Mouse (Mus musculus): ENCODE measurements around the gene Hcfc1r1. TPM values are rescaled to one million over a fixed set of nuclear protein-coding genes. Genes with fewer than 3 reads are reported as not detected.

Hcfc1r1 gene
- polyA plus RNA-seq, 1 experiment from 2014 or later, result 93.1 TPM

DNA sequence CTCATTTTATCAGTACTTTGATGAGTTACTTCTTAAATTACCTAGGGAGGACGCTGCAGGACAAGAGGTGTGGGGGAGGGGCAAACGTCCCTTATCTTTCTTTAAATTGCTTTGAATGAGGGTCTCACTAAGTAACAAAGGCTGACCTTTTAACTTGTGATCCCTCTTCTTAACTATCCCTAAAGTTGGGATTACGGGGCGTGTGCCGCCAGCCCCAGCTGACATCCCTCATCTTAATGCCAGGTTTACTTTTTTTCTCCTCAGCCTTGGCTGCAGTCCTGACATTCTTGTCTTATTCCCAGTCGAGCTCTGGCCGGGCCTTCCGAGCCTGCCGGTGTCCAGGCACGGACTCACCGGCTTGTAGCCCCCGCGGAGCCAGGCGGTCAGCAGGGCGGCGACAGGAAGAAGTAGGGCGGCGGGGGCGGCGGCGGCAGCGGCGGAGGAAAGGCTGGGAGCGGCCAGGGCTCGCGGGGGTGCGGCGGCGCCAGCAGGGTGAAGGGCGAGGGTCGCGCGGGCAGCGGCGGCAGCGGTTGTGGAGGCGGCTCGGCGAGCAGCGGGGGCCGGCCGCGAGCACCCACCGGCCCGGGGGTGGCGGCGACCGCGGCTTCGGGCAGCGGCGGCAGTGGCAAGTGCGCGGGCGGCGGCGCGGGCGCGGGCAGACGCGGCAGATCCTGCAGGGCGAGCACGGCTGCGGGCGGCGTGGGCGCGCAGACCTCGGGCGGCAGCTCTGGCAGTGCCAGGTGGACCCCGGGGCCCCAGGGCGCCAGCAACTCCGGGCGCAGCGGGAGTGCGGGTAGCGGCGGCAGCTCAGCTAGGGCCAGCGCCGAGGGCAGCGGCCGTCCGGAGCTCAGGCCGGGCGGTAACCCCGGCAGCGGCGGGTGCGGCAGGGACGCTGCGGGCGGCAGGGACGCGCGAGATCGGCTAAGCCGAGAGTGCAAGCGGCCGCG is 26.0 kb downstream of the Hcfc1r1 start:
- H3K27ac ChIP-seq (ENCODE audit: low read length), result no peak overlapping the region
- no peaks in the 10 kb centered on the region for H3K36me3 ChIP-seq (ENCODE audit: control insufficient read depth, insufficient read depth, low read length)
- H3K4me2 ChIP-seq (ENCODE audit: low read depth, low read length), result peak overlapping the region; percentile 100
- peaks cover 10% of the 10 kb centered on the region; the same call in 1 of the 2 replicates for H3K27me3 ChIP-seq (ENCODE audit: control insufficient read depth, insufficient read depth, low read length)
- peaks cover 5% of the 10 kb centered on the region; the same call in 1 of the 2 replicates for H3K4me1 ChIP-seq (ENCODE audit: control insufficient read depth, insufficient read depth, low read length)
- no peaks in the 10 kb centered on the region for H3K9me3 ChIP-seq (replicated peaks; ENCODE audit: control insufficient read depth, low read length)
- peak overlapping the region; percentile 69 for H3K4me3 ChIP-seq (replicated peaks; ENCODE audit: low read length)
- peak; percentile 45; the same call in 1 of the 2 replicates for ATAC-seq (ENCODE audit: insufficient read depth, low FRiP score)
- H3K9ac ChIP-seq (ENCODE audit: low read length), result peak overlapping the region; percentile 68
- under 1% methylated on average over 99 of the region's 101 CpGs for WGBS

DNA sequence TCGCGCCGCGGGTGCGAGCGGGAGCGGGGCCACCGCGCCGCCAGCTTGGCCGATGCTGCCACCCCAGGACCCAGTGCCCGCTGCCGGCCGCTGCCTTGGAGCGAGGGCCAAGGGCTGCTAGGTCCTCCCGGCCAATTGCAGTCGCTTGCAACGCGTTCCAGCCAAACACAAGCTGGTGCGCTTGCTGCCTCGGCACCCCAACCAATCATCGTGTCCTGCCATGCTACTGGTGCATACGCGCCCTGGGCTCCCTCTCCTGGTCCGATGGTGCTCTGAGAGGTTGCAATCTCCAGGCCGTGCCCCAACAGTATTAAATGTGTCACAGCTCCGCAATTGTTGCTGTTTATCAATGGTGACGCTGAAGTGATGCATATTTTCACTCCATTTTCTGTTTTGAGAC is 26.7 kb downstream of the Hcfc1r1 start:
- H3K27ac ChIP-seq (ENCODE audit: low read length), result no peak overlapping the region
- ATAC-seq (ENCODE audit: insufficient read depth, low FRiP score), result peak; percentile 95
- H3K4me2 ChIP-seq (ENCODE audit: low read depth, low read length), result peak overlapping the region; percentile 100
- no peaks in the 10 kb centered on the region for H3K9me3 ChIP-seq (replicated peaks; ENCODE audit: control insufficient read depth, low read length)
- H3K36me3 ChIP-seq (ENCODE audit: control insufficient read depth, insufficient read depth, low read length), result no peaks in the 10 kb centered on the region
- peaks cover 10% of the 10 kb centered on the region; the same call in 1 of the 2 replicates for H3K27me3 ChIP-seq (ENCODE audit: control insufficient read depth, insufficient read depth, low read length)
- peaks cover 5% of the 10 kb centered on the region; the same call in 1 of the 2 replicates for H3K4me1 ChIP-seq (ENCODE audit: control insufficient read depth, insufficient read depth, low read length)
- under 1% methylated on average over 28 of the region's 28 CpGs for WGBS
- H3K9ac ChIP-seq (ENCODE audit: low read length), result peak overlapping the region; percentile 68
- peak overlapping the region; percentile 69 for H3K4me3 ChIP-seq (replicated peaks; ENCODE audit: low read length)

DNA sequence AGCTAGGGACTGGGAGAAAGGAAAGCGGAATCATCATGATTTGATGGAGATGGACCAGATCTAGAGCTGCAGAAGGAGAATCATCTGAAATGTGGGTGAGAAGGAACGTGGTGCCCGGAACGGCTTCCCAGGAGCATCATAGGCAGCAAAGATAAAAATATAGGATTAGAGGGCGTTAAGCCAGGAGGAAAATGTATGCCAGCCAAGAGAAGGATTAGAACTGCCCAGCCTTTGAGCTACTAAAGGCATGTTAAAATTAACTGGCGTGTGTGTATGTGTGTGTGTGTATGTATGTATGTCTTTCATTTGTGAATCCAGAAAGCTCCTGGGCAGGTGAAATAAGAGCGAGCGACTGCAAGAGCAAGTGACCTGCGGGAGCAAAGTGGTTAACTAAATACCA is 29.9 kb downstream of the Hcfc1r1 start:
- H3K27me3 ChIP-seq (ENCODE audit: control insufficient read depth, insufficient read depth, low read length), result peaks cover 10% of the 10 kb centered on the region; the same call in 1 of the 2 replicates
- H3K36me3 ChIP-seq (ENCODE audit: control insufficient read depth, insufficient read depth, low read length), result no peaks in the 10 kb centered on the region
- no peak overlapping the region for H3K4me3 ChIP-seq (replicated peaks; ENCODE audit: low read length)
- peaks cover 5% of the 10 kb centered on the region; the same call in 1 of the 2 replicates for H3K4me1 ChIP-seq (ENCODE audit: control insufficient read depth, insufficient read depth, low read length)
- H3K27ac ChIP-seq (ENCODE audit: low read length), result no peak overlapping the region
- no peak for ATAC-seq (ENCODE audit: insufficient read depth, low FRiP score)
- H3K9me3 ChIP-seq (replicated peaks; ENCODE audit: control insufficient read depth, low read length), result no peaks in the 10 kb centered on the region
- H3K4me2 ChIP-seq (ENCODE audit: low read depth, low read length), result no peak overlapping the region
- WGBS, result 81% methylated on average over 9 of the region's 9 CpGs
- no peak overlapping the region for H3K9ac ChIP-seq (ENCODE audit: low read length)

DNA sequence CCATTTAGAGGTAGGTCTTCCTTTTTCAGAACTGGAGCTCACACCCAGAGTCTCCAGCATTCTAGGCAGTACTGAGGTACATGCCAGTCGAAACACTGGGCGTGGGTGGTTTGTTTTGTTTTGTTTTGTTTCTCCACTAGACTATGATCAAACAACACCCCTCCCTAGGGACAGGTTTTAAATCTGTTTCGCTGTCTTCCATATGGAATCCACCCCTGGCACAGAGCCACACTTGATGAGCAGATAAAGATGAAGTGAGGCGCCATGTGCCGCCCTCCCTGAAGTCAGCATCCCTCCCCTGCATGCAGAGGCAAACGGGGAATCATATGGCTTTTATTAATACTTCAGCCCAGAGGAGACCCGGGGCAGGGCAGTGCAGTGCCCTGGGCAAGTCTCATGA is 31.3 kb downstream of the Hcfc1r1 start:
- H3K4me1 ChIP-seq (ENCODE audit: control insufficient read depth, insufficient read depth, low read length), result 0 out of 2 replicates have a peak, but pooled peaks cover 3% of the 10 kb centered on the region
- H3K9ac ChIP-seq (ENCODE audit: low read length), result no peak overlapping the region
- WGBS, result 45% methylated on average over 7 of the region's 7 CpGs
- no peak for ATAC-seq (ENCODE audit: insufficient read depth, low FRiP score)
- no peak overlapping the region for H3K4me3 ChIP-seq (replicated peaks; ENCODE audit: low read length)
- no peaks in the 10 kb centered on the region for H3K36me3 ChIP-seq (ENCODE audit: control insufficient read depth, insufficient read depth, low read length)
- peaks cover 7% of the 10 kb centered on the region; the same call in 1 of the 2 replicates for H3K27me3 ChIP-seq (ENCODE audit: control insufficient read depth, insufficient read depth, low read length)
- no peak overlapping the region for H3K27ac ChIP-seq (ENCODE audit: low read length)
- no peaks in the 10 kb centered on the region for H3K9me3 ChIP-seq (replicated peaks; ENCODE audit: control insufficient read depth, low read length)
- no peak overlapping the region for H3K4me2 ChIP-seq (ENCODE audit: low read depth, low read length)

DNA sequence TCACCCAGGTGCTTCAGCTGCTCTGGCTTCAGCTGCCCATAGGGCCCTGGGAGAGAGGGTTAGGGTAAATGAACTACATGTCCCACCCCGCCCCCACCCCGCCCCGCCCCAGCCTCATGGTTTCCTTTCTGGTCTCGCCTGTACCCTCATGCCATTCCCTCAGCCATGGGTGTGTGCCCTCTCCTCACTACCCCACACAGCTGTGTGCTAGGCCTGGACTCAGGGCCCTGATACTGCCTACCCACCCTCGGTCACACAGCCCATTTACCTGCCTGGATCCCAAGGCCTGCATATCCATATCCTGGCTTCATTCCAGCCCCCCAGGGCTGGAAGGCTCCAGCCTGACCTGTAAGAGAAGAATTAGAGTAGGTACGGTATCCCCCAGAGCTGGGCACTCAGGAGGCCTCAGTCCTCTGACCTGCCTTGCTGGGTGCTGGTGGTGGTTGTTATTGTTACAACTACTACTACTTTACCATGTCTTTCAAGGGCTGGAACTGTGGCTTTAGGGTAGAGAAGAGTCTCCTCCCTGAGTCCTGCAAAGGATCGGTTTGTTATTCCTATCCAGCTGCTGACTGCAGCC is 32.2 kb downstream of the Hcfc1r1 start:
- H3K9ac ChIP-seq (ENCODE audit: low read length), result no peak overlapping the region
- ATAC-seq (ENCODE audit: insufficient read depth, low FRiP score), result no peak
- H3K9me3 ChIP-seq (replicated peaks; ENCODE audit: control insufficient read depth, low read length), result no peaks in the 10 kb centered on the region
- no peak overlapping the region for H3K4me3 ChIP-seq (replicated peaks; ENCODE audit: low read length)
- no peak overlapping the region for H3K27ac ChIP-seq (ENCODE audit: low read length)
- H3K36me3 ChIP-seq (ENCODE audit: control insufficient read depth, insufficient read depth, low read length), result no peaks in the 10 kb centered on the region
- peaks cover 6% of the 10 kb centered on the region; the same call in 1 of the 2 replicates for H3K27me3 ChIP-seq (ENCODE audit: control insufficient read depth, insufficient read depth, low read length)
- no peaks in the 10 kb centered on the region for H3K4me1 ChIP-seq (ENCODE audit: control insufficient read depth, insufficient read depth, low read length)
- WGBS, result 70% methylated on average over 7 of the region's 7 CpGs
- H3K4me2 ChIP-seq (ENCODE audit: low read depth, low read length), result no peak overlapping the region

DNA sequence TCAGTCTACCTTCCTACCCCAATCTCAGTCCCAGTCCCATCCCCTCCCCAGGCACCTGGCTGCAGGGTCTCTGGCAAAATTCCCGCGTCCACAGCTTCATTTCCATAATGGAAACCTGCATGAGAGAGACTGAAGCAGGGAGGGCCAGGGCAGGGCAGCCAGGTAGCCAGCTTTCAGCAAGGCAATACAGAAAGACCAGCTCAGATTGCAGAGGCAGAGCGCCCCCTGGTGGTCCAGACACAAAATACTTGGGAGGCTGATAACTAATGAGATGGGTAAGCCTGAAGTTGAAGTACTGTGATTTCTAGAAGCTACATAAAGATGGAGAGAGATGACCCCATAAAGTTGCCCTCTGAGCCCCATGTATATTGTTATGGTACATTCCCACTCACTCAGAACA is 32.8 kb downstream of the Hcfc1r1 start:
- ATAC-seq (ENCODE audit: insufficient read depth, low FRiP score), result peak; percentile 49; the same call in 1 of the 2 replicates
- Histone ChIP-seq H3K36me3 (ENCODE audit: control insufficient read depth, insufficient read depth, low read length) (no peaks in the 10 kb centered on the region), H3K9ac (ENCODE audit: low read length) (no peak overlapping the region; the same call in 1 of the 2 replicates), H3K27ac (ENCODE audit: low read length) (no peak overlapping the region), H3K4me3 (replicated peaks; ENCODE audit: low read length) (no peak overlapping the region), H3K9me3 (replicated peaks; ENCODE audit: control insufficient read depth, low read length) (no peaks in the 10 kb centered on the region), H3K4me2 (ENCODE audit: low read depth, low read length) (no peak overlapping the region), H3K27me3 (ENCODE audit: control insufficient read depth, insufficient read depth, low read length) (peaks cover under 1% of the 10 kb centered on the region; the same call in 1 of the 2 replicates), H3K4me1 (ENCODE audit: control insufficient read depth, insufficient read depth, low read length) (no peaks in the 10 kb centered on the region)
- 4% methylated on average over 3 of the region's 3 CpGs for WGBS

DNA sequence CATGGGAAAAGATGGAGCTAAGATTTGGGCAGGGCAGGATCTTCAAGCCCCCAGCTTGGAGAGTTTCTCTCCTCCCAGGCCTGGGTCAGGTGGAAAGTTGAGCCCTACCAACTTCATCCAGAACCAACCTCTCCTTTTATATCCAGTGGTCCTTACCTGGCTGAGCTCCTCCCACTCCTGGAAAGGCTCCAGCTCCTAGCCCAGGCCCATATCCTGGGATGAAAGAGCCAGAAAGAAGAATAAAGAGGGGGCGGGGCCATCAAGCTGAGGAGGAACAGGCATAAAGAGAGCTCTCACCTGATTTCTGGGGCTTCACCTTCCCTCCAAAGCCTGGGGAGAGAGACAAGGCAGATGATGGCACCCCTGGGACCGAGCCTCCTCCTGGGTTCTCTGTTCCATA is 43.6 kb downstream of the Hcfc1r1 start:
- Histone ChIP-seq H3K27ac (ENCODE audit: low read length) (no peak overlapping the region), H3K4me3 (replicated peaks; ENCODE audit: low read length) (no peak overlapping the region), H3K4me2 (ENCODE audit: low read depth, low read length) (no peak overlapping the region), H3K4me1 (ENCODE audit: control insufficient read depth, insufficient read depth, low read length) (no peaks in the 10 kb centered on the region), H3K9ac (ENCODE audit: low read length) (no peak overlapping the region), H3K9me3 (replicated peaks; ENCODE audit: control insufficient read depth, low read length) (no peaks in the 10 kb centered on the region), H3K36me3 (ENCODE audit: control insufficient read depth, insufficient read depth, low read length) (no peaks in the 10 kb centered on the region), H3K27me3 (ENCODE audit: control insufficient read depth, insufficient read depth, low read length) (no peaks in the 10 kb centered on the region)
- WGBS, result 64% methylated on average over 2 of the region's 2 CpGs
- no peak for ATAC-seq (ENCODE audit: insufficient read depth, low FRiP score)

DNA sequence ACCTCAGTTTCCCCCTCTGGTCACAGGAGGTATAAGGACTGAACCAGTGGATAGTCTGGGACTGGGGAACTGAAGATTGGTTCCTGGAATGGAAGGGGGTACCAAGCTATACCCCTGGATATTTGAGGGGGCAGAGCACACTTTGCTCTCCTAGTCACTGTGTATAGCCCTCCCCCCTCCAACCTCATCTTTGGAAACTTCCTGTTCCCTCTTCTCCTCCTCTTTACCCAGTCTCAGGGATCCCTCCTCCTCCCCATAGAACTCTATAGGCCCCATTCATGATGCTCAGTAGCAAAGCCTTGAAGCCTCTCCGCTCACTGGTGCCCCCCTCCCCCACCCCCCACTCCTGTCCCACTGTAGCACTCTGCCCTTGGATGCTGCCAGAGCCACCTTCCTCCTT is 46.1 kb downstream of the Hcfc1r1 start:
- H3K27ac ChIP-seq (ENCODE audit: low read length), result no peak overlapping the region
- no peaks in the 10 kb centered on the region for H3K9me3 ChIP-seq (replicated peaks; ENCODE audit: control insufficient read depth, low read length)
- H3K27me3 ChIP-seq (ENCODE audit: control insufficient read depth, insufficient read depth, low read length), result no peaks in the 10 kb centered on the region
- H3K9ac ChIP-seq (ENCODE audit: low read length), result no peak overlapping the region
- no peak overlapping the region for H3K4me3 ChIP-seq (replicated peaks; ENCODE audit: low read length)
- H3K36me3 ChIP-seq (ENCODE audit: control insufficient read depth, insufficient read depth, low read length), result no peaks in the 10 kb centered on the region
- peak; percentile 5; the same call in 1 of the 2 replicates for ATAC-seq (ENCODE audit: insufficient read depth, low FRiP score)
- WGBS, result 30% methylated on average over 1 of the region's 1 CpGs
- no peaks in the 10 kb centered on the region for H3K4me1 ChIP-seq (ENCODE audit: control insufficient read depth, insufficient read depth, low read length)
- H3K4me2 ChIP-seq (ENCODE audit: low read depth, low read length), result no peak overlapping the region

DNA sequence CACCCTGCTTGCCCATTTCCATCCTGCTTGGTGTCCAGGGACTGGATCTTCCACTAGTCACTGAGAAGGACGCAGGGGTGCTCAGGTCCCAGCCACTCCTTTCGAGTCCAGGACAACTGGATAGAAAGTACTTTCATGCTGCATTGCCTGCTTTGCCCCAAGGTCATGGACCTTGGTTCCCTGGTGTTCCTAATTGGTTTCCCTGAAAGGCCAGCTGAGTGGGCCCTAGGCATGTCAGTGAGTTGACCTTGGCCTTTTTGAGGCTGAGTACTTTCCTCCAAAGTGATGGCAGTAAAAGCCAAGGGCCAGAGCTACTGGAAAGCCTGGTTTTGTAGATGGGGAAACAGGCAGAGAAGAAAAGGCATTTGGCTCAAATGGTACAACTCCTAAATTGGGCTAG is 48.5 kb downstream of the Hcfc1r1 start:
- Histone ChIP-seq H3K9me3 (replicated peaks; ENCODE audit: control insufficient read depth, low read length) (no peaks in the 10 kb centered on the region), H3K27ac (ENCODE audit: low read length) (no peak overlapping the region), H3K36me3 (ENCODE audit: control insufficient read depth, insufficient read depth, low read length) (no peaks in the 10 kb centered on the region), H3K4me2 (ENCODE audit: low read depth, low read length) (no peak overlapping the region), H3K4me1 (ENCODE audit: control insufficient read depth, insufficient read depth, low read length) (peaks cover 7% of the 10 kb centered on the region), H3K9ac (ENCODE audit: low read length) (no peak overlapping the region), H3K4me3 (replicated peaks; ENCODE audit: low read length) (no peak overlapping the region), H3K27me3 (ENCODE audit: control insufficient read depth, insufficient read depth, low read length) (no peaks in the 10 kb centered on the region)
- no peak for ATAC-seq (ENCODE audit: insufficient read depth, low FRiP score)
- WGBS, result 78% methylated on average over 2 of the region's 2 CpGs
